Mouse (Mus musculus): ENCODE data around the gene Zfp867. TPM values are rescaled to one million over a fixed set of nuclear protein-coding genes. Genes with fewer than 3 reads are reported as not detected.

The Zfp867 gene
- polyA plus RNA-seq, 1 experiment from 2014 or later, result 11.0 TPM

- Histone ChIP-seq H3K27ac (peak overlapping the region; percentile 75), H3K9ac (no peak overlapping the region), H3K4me1 (peaks cover 27% of the 10 kb centered on the region), H3K9me3 (no peaks in the 10 kb centered on the region), H3K4me2 (replicated peaks) (peak overlapping the region; percentile 14), H3K36me3 (peaks cover 86% of the 10 kb centered on the region), H3K4me3 (no peak overlapping the region), H3K27me3 (no peaks in the 10 kb centered on the region)
- 54% methylated on average over 5 of the region's 5 CpGs for WGBS
- no peak; the same call in 1 of the 2 replicates for ATAC-seq (ENCODE audit: low FRiP score, low read depth)
Observed at GRCm38 (mm10) chr11:59418708-59419107, 53.6 kb downstream of the Zfp867 start.

GRCm38 (mm10) chr11:59412999-59413863 lies 59.0 kb downstream of the Zfp867 start:
- Histone ChIP-seq H3K27ac (peak overlapping the region; percentile 72), H3K4me3 (no peak overlapping the region), H3K36me3 (peaks cover 54% of the 10 kb centered on the region)

GRCm38 (mm10) chr11:59412058-59412457 lies 60.2 kb downstream of the Zfp867 start:
- no peak overlapping the region for H3K4me2 ChIP-seq (replicated peaks)
- no peaks in the 10 kb centered on the region for H3K27me3 ChIP-seq
- no peaks in the 10 kb centered on the region for H3K9me3 ChIP-seq
- WGBS, result 65% methylated on average over 6 of the region's 6 CpGs
- no peak overlapping the region for H3K4me3 ChIP-seq
- H3K36me3 ChIP-seq, result peaks cover 59% of the 10 kb centered on the region
- no peak for ATAC-seq (ENCODE audit: low FRiP score, low read depth)
- peaks cover 26% of the 10 kb centered on the region for H3K4me1 ChIP-seq
- no peak overlapping the region for H3K9ac ChIP-seq
- peak overlapping the region; percentile 72 for H3K27ac ChIP-seq

More at GRCm38 (mm10) chr11:59412999-59413863, 59.0 kb downstream of the Zfp867 start:
- WGBS, result 56% methylated on average over 13 of the region's 13 CpGs
- H3K27me3 ChIP-seq, result no peaks in the 10 kb centered on the region
- ATAC-seq (ENCODE audit: low FRiP score, low read depth), result peak; percentile 45; the same call in 1 of the 2 replicates
- no peaks in the 10 kb centered on the region for H3K9me3 ChIP-seq
- no peak overlapping the region for H3K9ac ChIP-seq
- H3K4me1 ChIP-seq, result peaks cover 27% of the 10 kb centered on the region
- no peak overlapping the region for H3K4me2 ChIP-seq (replicated peaks)

Other genes with a start within 250 kb of the Zfp867 start
- gene Arf1, start 244.2 kb downstream of the Zfp867 start, polyA plus RNA-seq (2015; fragmentation: Nextera tagmentation; extraction: Ambion mirVana), result 702 and 716 TPM in 2 replicates
- 2.6 and 3.1 TPM in 2 replicates for gene Wnt3a, start 181.7 kb downstream of the Zfp867 start, polyA plus RNA-seq (2015; fragmentation: Nextera tagmentation; extraction: Ambion mirVana)
- gene Wnt9a, start 165.5 kb downstream of the Zfp867 start, polyA plus RNA-seq (2015; fragmentation: Nextera tagmentation; extraction: Ambion mirVana), result 8.1 and 8.9 TPM in 2 replicates
- 0.11 TPM in 1 of 2 replicates, not detected in the other for gene Prss38, start 96.8 kb downstream of the Zfp867 start, polyA plus RNA-seq (2015; fragmentation: Nextera tagmentation; extraction: Ambion mirVana)
- 16.5 and 18.5 TPM in 2 replicates for gene Jmjd4, start 22.4 kb downstream of the Zfp867 start, polyA plus RNA-seq (2015; fragmentation: Nextera tagmentation; extraction: Ambion mirVana)
- gene Snap47, start 21.3 kb downstream of the Zfp867 start, polyA plus RNA-seq (2015; fragmentation: Nextera tagmentation; extraction: Ambion mirVana), result 149 TPM in 2 replicates
- gene Zkscan17, start 54.3 kb upstream of the Zfp867 start, polyA plus RNA-seq (2015; fragmentation: Nextera tagmentation; extraction: Ambion mirVana), result 26.1 and 26.8 TPM in 2 replicates
- 0.19 and 0.34 TPM in 2 replicates for gene Nlrp3, start 69.1 kb upstream of the Zfp867 start, polyA plus RNA-seq (2015; fragmentation: Nextera tagmentation; extraction: Ambion mirVana)
- gene Olfr222, start 103.8 kb upstream of the Zfp867 start, polyA plus RNA-seq (2015; fragmentation: Nextera tagmentation; extraction: Ambion mirVana), result not detected in 2 replicates
- gene Olfr223, start 120.8 kb upstream of the Zfp867 start, polyA plus RNA-seq (2015; fragmentation: Nextera tagmentation; extraction: Ambion mirVana), result not detected in 2 replicates
- 40.7 and 44.4 TPM in 2 replicates for gene Mprip, start 188.8 kb upstream of the Zfp867 start, polyA plus RNA-seq (2015; fragmentation: Nextera tagmentation; extraction: Ambion mirVana)

Data from limb, embryonic 13.5 days (tissue).